Mouse (Mus musculus): ENCODE measurements around the gene Tex9. TPM values are rescaled to one million over a fixed set of nuclear protein-coding genes. Genes with fewer than 3 reads are reported as not detected.

The Tex9 gene
- polyA plus RNA-seq, 1 experiment from 2014 or later = 48.5 TPM

Small RNA genes within 50 kb of the gene (microRNA-seq; reads per million reads assigned to microRNA genes)
- not detected for gene Gm28010

Other genes with a start within 250 kb of the Tex9 start
- 41.6 and 51.3 TPM in 2 replicates for gene Zfp280d, start 217.4 kb downstream of the Tex9 start, polyA plus RNA-seq (2014; fragmentation: Nextera tagmentation; extraction: Ambion mirVana)
- 37.4 and 42.3 TPM in 2 replicates for gene Mns1, start 54.2 kb downstream of the Tex9 start, polyA plus RNA-seq (2014; fragmentation: Nextera tagmentation; extraction: Ambion mirVana)
- 20.3 and 24.2 TPM in 2 replicates for gene Rfx7, start 40.0 kb upstream of the Tex9 start, polyA plus RNA-seq (2014; fragmentation: Nextera tagmentation; extraction: Ambion mirVana)
- gene Nedd4, start 170.1 kb upstream of the Tex9 start, polyA plus RNA-seq (2014; fragmentation: Nextera tagmentation; extraction: Ambion mirVana) = 448 and 806 TPM in 2 replicates

Data from kidney, embryonic 14.5 days (tissue).